Mouse (Mus musculus): Measurements from ENCODE around the gene Oser1. TPM values are rescaled to one million over a fixed set of nuclear protein-coding genes. Genes with fewer than 3 reads are reported as not detected.

Oser1 gene
- polyA plus RNA-seq, 1 experiment from 2014 or later = 92.1 TPM

Other genes with a start within 250 kb of the Oser1 start
- 2.3 and 3.0 TPM in 2 replicates for gene Tox2, start 221.6 kb downstream of the Oser1 start, polyA plus RNA-seq (2015; fragmentation: Nextera tagmentation; extraction: Ambion mirVana)
- 0.45 and 0.72 TPM in 2 replicates for gene Jph2, start 26.7 kb downstream of the Oser1 start, polyA plus RNA-seq (2015; fragmentation: Nextera tagmentation; extraction: Ambion mirVana)
- gene Gdap1l1, start 13.8 kb upstream of the Oser1 start, polyA plus RNA-seq (2015; fragmentation: Nextera tagmentation; extraction: Ambion mirVana) = 1.9 and 2.8 TPM in 2 replicates
- gene Fitm2, start 47.9 kb upstream of the Oser1 start, polyA plus RNA-seq (2015; fragmentation: Nextera tagmentation; extraction: Ambion mirVana) = 9.7 and 10.0 TPM in 2 replicates
- gene R3hdml, start 67.6 kb upstream of the Oser1 start, polyA plus RNA-seq (2015; fragmentation: Nextera tagmentation; extraction: Ambion mirVana) = not detected in 2 replicates
- gene Hnf4a, start 82.1 kb upstream of the Oser1 start, polyA plus RNA-seq (2015; fragmentation: Nextera tagmentation; extraction: Ambion mirVana) = 0.62 TPM in 1 of 2 replicates, not detected in the other
- gene Ttpal, start 177.6 kb upstream of the Oser1 start, polyA plus RNA-seq (2015; fragmentation: Nextera tagmentation; extraction: Ambion mirVana) = 41.4 and 42.3 TPM in 2 replicates
- 26.4 and 35.6 TPM in 2 replicates for gene Serinc3, start 220.4 kb upstream of the Oser1 start, polyA plus RNA-seq (2015; fragmentation: Nextera tagmentation; extraction: Ambion mirVana)
- gene Pkig, start 233.7 kb upstream of the Oser1 start, polyA plus RNA-seq (2015; fragmentation: Nextera tagmentation; extraction: Ambion mirVana) = 105 and 113 TPM in 2 replicates

Data from embryonic facial prominence, embryonic 13.5 days (tissue).